Mouse (Mus musculus): ENCODE results near the gene Atxn7l1.

Atxn7l1 gene

GRCm38 (mm10) chr12:33236344-33237049 lies 89.0 kb downstream of the Atxn7l1 start:
- DNase-seq: no peak

DNA sequence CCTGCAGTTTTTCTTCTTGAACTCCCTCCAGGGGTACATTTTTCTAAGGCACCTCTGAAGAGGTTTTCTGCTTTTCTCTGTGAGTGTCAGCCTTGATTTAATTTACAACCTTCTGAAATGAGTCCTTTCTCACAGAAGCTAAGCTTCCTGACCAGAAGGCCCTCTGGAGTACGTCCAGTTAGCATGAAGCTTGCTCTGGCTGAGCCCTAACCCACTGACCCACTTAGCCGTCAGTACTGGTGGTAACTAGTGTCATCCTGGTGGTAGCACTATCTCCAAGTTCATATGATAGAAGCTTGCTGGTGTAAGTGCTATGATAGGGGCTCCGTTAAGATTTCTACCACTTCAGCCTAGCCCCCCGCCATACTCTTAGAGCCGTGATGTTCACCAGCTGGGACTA lies 89.6 kb downstream of the Atxn7l1 start:
- DNase-seq: no peak

GRCm38 (mm10) chr12:33242679-33243078 lies 95.2 kb downstream of the Atxn7l1 start:
- no peak for DNase-seq

- no peak for DNase-seq
Observed at GRCm38 (mm10) chr12:33244132-33244875, 96.8 kb downstream of the Atxn7l1 start.

GRCm38 (mm10) chr12:33245455-33245854 lies 98.0 kb downstream of the Atxn7l1 start:
- no peak for DNase-seq

DNA sequence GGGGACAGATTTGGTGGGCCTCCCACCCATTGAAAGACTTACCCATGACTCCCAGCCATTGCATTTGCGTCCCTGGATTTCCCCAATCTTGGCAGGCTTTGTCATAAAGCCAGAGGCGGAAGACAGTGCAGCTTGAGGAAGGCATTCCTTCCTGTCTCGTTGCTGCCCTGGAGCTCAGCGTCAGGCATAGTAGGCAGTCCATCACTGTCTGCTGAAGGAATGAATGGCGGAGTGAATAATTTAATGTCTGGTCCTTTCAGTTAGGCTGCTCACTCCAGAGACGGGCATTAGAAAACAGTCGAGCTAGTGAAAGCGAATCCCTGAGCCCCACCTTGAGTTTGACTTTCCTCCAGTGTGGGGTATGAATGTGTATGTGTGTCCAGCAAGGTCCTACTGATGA lies 99.4 kb downstream of the Atxn7l1 start:
- DNase-seq: no peak

DNA sequence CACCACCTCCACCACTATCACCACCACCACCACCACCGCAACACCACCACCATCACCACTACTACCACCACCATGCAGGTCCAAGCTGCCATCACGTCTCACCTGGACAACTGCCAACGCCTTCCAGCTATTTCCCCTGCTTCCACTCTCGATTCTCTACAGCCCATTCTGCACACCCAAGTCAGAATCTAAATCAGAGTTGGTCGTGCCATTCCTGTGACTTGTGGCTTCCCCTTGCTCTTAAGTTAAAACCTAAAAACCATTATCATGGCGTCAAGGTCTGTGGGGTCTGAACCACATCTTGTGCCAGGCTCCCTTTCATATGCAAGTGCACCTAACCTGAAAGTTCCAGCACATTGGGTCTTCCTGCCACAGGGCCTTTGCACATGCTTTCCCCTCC lies 102.7 kb downstream of the Atxn7l1 start:
- DNase-seq: no peak

GRCm38 (mm10) chr12:33251399-33251798 lies 103.9 kb downstream of the Atxn7l1 start:
- no peak for DNase-seq

GRCm38 (mm10) chr12:33252621-33253020 lies 105.1 kb downstream of the Atxn7l1 start:
- DNase-seq: no peak

DNA sequence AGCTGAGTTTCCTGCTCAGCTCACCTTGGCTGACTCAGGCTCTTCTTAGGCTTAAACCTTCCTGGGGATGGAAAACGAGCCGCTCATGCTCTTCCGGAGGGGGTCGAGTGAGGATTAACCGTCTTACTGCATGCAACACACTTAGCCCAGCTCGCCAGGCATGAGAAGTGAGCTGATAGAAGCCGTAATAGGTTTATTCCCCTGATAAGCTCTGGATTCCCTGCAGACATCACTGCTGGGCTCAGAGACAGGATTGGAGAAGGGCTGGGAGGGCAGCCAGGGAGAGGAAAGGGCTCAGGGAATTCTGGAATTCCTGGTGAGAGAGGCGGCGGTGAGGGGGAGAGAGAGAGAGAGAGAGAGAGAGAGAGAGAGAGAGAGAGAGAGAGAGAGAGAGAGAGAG lies 105.7 kb downstream of the Atxn7l1 start:
- DNase-seq: no peak

- no peak for DNase-seq
Observed at GRCm38 (mm10) chr12:33255256-33255655, 107.8 kb downstream of the Atxn7l1 start.

GRCm38 (mm10) chr12:33256426-33256825 lies 108.9 kb downstream of the Atxn7l1 start:
- no peak for DNase-seq

DNA sequence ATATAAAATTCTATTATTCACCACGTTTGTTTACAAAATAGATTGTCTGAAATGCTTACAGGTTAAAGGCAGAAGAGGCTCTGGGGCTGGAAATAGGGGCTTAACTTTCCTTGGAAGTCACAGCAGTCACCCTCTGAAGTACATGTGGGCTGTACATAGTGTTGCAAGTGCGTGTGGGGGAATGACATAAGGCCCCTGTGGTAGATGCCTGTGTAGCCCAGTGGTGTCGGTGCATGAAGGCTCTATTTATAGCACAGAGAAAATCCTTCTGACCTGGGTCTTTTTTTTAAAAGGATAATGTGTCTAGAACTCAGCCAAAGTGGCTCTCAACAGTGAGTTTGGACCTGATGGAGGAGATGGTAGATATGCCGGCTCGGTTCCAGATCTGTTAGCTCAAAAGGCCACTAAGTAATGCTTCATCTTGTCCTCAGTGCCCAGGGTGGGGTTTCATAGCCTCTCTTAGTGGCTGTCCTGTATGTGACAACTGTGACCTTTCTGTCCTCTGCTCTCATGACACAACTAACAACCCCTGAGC lies 111.6 kb downstream of the Atxn7l1 start:
- no peak for DNase-seq

DNA sequence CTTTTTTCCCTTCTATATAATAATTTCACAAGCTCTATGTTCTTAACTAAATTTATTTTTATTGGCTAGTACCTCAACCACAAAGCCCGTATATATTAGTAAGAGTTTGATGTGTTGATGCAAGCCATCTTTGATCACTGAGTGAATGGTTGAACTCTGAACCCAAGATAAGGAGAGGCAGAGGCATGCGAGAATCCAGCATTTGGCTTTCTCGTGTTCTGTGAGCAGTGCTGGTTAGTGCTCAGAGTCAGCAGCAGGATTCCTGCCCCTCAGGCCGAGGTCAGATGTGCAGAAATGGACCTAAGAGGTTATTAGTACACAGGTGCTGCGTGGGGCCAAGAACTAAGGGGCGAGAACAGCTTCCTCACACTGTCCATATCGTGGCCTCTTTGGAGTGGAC lies 113.1 kb downstream of the Atxn7l1 start:
- no peak for DNase-seq

- no peak for DNase-seq
Observed at GRCm38 (mm10) chr12:33265877-33266276, 118.4 kb downstream of the Atxn7l1 start.

DNA sequence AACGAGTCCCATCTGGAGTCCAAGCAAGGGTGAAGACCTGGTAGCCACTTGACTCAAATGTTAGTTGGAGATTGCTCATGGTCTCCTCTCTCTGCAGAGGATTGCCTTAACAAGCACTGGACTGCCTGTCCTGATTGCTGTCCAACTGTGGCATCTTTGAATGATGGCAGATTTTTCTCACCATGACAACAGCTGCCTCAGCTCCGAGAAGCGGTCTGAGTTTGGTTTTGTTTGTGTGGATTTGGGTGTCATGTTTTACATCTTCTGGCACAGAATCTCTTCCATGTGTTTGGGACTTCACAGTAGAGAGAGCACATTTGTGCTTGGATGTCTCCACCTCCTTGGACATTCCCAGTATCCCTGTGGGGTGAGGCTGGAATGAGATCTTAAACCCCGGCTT lies 120.5 kb downstream of the Atxn7l1 start:
- no peak for DNase-seq

DNA sequence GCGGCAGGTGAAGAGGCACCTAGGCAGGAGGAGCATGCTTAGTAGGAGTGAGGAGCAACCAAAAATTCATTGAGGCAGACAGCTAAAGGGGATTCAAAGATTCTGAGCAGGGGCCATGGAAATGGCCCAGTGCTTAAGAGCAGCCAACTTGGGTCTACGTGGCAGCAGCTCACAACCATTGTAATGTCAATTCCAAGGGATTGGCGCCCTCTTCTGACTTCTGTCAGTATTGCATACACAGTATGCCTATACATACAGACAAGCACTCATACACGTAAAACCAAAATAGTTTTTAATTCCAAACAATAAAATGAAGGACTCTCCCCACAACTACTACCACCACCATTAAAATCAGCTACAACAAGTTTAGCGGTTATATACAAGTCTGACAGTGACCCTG lies 122.2 kb downstream of the Atxn7l1 start:
- DNase-seq: peak in 1 of 2 experiments; percentile 41

- DNase-seq: no peak
Observed at GRCm38 (mm10) chr12:33271865-33272264, 124.4 kb downstream of the Atxn7l1 start.

DNA sequence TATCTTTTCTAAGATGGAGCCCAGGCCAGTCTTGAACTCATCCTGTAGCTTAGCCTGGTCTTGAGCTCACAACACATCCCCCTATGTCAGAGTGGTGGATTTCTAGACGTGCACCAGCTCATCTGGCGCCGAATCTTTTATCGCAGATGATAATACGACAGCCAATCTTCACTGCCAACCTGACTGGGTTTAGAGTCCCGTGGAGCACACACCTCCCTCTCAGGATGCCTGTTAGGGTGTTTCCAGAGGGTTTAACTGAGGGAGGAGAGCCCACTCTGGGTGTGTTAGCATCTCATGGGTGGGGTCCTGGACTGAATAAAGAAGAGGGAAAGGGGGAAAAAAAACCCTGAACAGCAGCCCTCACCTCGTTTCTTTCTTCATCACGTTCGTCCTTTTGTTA lies 124.9 kb downstream of the Atxn7l1 start:
- no peak for DNase-seq

DNA sequence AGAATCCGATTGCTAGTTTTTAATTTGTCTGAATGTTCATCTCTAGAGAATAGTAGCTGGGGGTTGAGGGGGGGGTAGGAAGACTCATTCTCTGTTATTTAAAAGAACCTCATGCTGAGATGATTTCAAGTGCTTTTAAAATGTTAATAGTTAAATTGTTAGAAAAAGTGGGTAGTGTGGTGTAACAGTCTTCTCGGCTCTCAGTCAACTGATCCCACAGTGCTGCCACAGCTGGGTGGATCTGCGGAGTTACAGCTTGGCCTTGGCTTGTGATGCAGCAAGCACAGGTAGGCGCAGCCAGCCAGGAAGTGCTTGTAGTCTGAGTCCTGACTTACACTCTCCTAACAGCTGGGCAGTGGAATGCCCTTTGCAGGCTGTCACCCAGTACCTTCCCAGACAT lies 125.7 kb downstream of the Atxn7l1 start:
- no peak for DNase-seq

GRCm38 (mm10) chr12:33273668-33274067 lies 126.2 kb downstream of the Atxn7l1 start:
- DNase-seq: no peak

DNA sequence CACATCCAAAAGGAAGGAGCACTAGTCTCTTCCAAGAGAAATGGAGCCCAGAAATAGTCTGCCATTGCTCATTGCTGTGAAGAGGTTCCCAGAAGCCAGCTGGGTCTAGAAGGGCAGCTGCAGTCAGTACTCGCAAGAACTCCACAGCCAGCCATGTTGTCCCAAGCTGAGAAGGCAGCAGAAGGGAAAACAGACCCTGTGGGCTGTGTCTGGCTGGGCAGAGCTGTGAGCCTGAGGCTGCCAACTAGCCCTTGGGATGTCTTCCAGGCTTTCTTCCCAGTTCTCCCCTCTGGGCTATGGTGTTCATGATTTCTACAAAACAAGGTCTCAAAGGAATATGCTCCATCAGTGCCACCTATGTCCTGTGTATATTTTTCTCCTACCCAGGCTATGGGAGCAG lies 128.5 kb downstream of the Atxn7l1 start:
- DNase-seq: no peak

DNA sequence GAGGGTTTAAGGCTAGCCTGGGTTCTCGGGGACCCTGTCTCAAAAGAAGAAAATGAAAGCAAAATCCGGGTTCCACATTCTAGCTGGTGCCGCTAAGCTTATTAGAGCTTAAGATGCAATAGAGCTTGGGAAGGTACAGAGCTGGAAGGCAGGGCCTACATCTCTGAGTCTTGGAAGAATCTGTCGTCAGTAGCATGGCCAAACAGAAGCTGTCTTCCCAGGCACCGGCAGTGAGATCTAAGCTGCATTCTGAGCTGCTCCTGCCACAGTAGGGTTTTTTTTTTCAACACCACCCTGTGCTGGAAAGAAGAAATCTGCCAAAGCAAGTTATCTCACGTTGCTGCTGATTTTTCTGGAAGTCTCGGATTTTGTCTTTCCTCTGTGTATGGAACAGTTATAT lies 129.9 kb downstream of the Atxn7l1 start:
- no peak for DNase-seq

DNA sequence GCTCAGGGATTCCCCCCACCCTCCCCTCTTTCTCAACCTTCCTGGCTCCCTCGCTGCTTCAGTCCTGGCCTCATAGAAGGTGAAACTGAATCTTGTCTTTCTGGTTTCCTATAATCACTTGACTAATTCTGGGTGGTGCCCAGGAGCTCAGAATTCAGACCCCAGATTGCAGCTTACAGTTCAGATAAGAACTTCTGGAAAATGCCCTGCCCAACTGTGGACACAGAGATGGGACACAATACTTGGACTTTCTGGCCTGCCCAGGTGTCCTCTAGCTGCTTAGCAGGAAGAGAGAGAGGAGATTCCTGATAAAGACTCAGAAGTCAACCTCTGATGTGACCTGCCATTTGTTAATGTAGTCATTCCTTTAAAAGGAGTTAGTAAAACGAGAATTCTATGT lies 131.7 kb downstream of the Atxn7l1 start:
- no peak for DNase-seq

All from spleen, adult 18-20 months (tissue).